Mouse (Mus musculus) MEL (cell line): ENCODE measurements around the gene Erich6b. TPM values are rescaled to one million over a fixed set of nuclear protein-coding genes. Genes with fewer than 3 reads are reported as not detected.

Experiments
- DNase-seq: peaks from one replicate; pipeline ENCODE4 v3.0.0; 2011; ENCODE audit warnings: low read depth, low spot score
- H3K27ac ChIP-seq: 2 replicates; pipeline ENCODE4 v1.5.1; 2012; ENCODE audit warnings: low read depth, mild to moderate bottlenecking, control low read depth, low read length, moderate library complexity; ENCODE audit not compliant: control insufficient read depth
- H3K27me3 ChIP-seq, 2 experiments: fragments of 150-350 bp in 1 of 2; sonication (generic) in 1 of 2; 2 replicates each; pipeline ENCODE4 v1.6.1; 2012; ENCODE audit warnings: low read length in 2 of 2, mild to moderate bottlenecking in 2 of 2, improper control_type of control experiment in 1 of 2, moderate library complexity in 1 of 2; ENCODE audit not compliant: insufficient read depth in 2 of 2, control insufficient read depth in 1 of 2
- H3K36me3 ChIP-seq, 2 experiments: 2 replicates each; pipeline ENCODE4 v1.6.1; 2012 to 2014; ENCODE audit warnings: low read length in 2 of 2, improper control_type of control experiment in 1 of 2, inconsistent platforms in 1 of 2, mild to moderate bottlenecking in 1 of 2; ENCODE audit not compliant: insufficient read depth in 2 of 2, control insufficient read depth in 1 of 2
- H3K4me1 ChIP-seq, 2 experiments: fragments of 150-350 bp in 1 of 2; sonication (generic) in 1 of 2; 2 replicates each; pipeline ENCODE4 v1.6.1; 2012; ENCODE audit warnings: low read length in 2 of 2, improper control_type of control experiment in 1 of 2, mild to moderate bottlenecking in 1 of 2; ENCODE audit not compliant: insufficient read depth in 2 of 2, control insufficient read depth in 1 of 2
- H3K4me3 ChIP-seq, 2 experiments: fragments of 150-350 bp in 1 of 2; sonication (generic) in 1 of 2; 2 replicates each; pipeline ENCODE4 v1.5.1; 2012; ENCODE audit warnings: low read depth in 2 of 2, low read length in 2 of 2, mild to moderate bottlenecking in 2 of 2, moderate library complexity in 2 of 2, control low read depth in 1 of 2, improper control_type of control experiment in 1 of 2; ENCODE audit not compliant: control insufficient read depth in 1 of 2, insufficient read depth in 1 of 2
- H3K79me2 ChIP-seq: 2 replicates; pipeline ENCODE4 v1.6.1; 2012; ENCODE audit warnings: mild to moderate bottlenecking, low read length, moderate library complexity; ENCODE audit not compliant: control insufficient read depth, poor library complexity, insufficient read depth
- H3K9ac ChIP-seq: 2 replicates; pipeline ENCODE4 v1.6.1; 2012; ENCODE audit warnings: low read depth, mild to moderate bottlenecking, control low read depth, low read length, moderate library complexity; ENCODE audit not compliant: control insufficient read depth, poor library complexity, severe bottlenecking
- H3K9me3 ChIP-seq: fragments of 150-350 bp; sonication (generic); replicated peaks from 2 replicates; pipeline ENCODE4 v1.6.1; 2012; ENCODE audit warnings: mild to moderate bottlenecking, low read length, improper control_type of control experiment, moderate library complexity; ENCODE audit not compliant: insufficient read depth
- CTCF ChIP-seq, 3 experiments: IDR thresholded peaks in 2 of 3; conservative IDR thresholded peaks in 1 of 3; 2 replicates each; pipeline ENCODE4 v1.5.1; 2011 to 2012; ENCODE audit warnings: low read length in 3 of 3, low read depth in 2 of 3, mild to moderate bottlenecking in 2 of 3, improper control_type of control experiment in 1 of 3, inconsistent platforms in 1 of 3, mixed read lengths in 1 of 3, moderate library complexity in 1 of 3; ENCODE audit not compliant: control insufficient read depth in 1 of 3, insufficient read depth in 1 of 3, poor library complexity in 1 of 3, severe bottlenecking in 1 of 3
- MAX ChIP-seq: IDR thresholded peaks from 2 replicates; pipeline ENCODE4 v1.6.1; 2011; ENCODE audit warnings: low read length, improper control_type of control experiment
- MAZ ChIP-seq: IDR thresholded peaks from 2 replicates; pipeline ENCODE4 v1.6.1; 2012; ENCODE audit warnings: low read depth, mild to moderate bottlenecking, inconsistent platforms, low read length, improper control_type of control experiment
- MYB ChIP-seq: IDR thresholded peaks from 2 replicates; pipeline ENCODE4 v1.6.1; 2011; ENCODE audit warnings: mild to moderate bottlenecking, low read depth, low read length, improper control_type of control experiment
- POLR2A ChIP-seq, 2 experiments: IDR thresholded peaks; 2 replicates each; pipeline ENCODE4 v1.6.1; 2011 to 2012; ENCODE audit warnings: low read length in 2 of 2, mild to moderate bottlenecking in 2 of 2, control low read depth in 1 of 2, improper control_type of control experiment in 1 of 2, low read depth in 1 of 2, moderate library complexity in 1 of 2; ENCODE audit not compliant: control insufficient read depth in 1 of 2, insufficient read depth in 1 of 2, poor library complexity in 1 of 2
- POLR2AphosphoS2 ChIP-seq: IDR thresholded peaks from 2 replicates; pipeline ENCODE4 v1.6.1; 2011; ENCODE audit warnings: low read length, improper control_type of control experiment
- RAD21 ChIP-seq: IDR thresholded peaks from 2 replicates; pipeline ENCODE4 v1.6.1; 2011; ENCODE audit warnings: mild to moderate bottlenecking, low read depth, low read length, improper control_type of control experiment
- SMC3 ChIP-seq: IDR thresholded peaks from 2 replicates; pipeline ENCODE4 v1.6.1; 2011; ENCODE audit warnings: low read depth, low read length, improper control_type of control experiment
- TBP ChIP-seq: IDR thresholded peaks from 2 replicates; pipeline ENCODE4 v1.8.0; 2011; ENCODE audit warnings: low read depth, low read length, improper control_type of control experiment
- USF1 ChIP-seq: IDR thresholded peaks from 2 replicates; pipeline ENCODE4 v1.6.1; 2014; ENCODE audit warnings: low read depth, mild to moderate bottlenecking, inconsistent platforms, low read length, improper control_type of control experiment, moderate library complexity
- ZNF384 ChIP-seq: IDR thresholded peaks from 2 replicates; pipeline ENCODE4 v1.6.1; 2012; ENCODE audit warnings: low read depth, mild to moderate bottlenecking, inconsistent platforms, low read length, improper control_type of control experiment
- polyA plus RNA-seq, 2 experiments: library from polyadenylated mRNA; stranded (reverse) in 1 of 2; unstranded in 1 of 2; fragments of >175 nt in 1 of 2; fragments of >200 nt in 1 of 2; gene quantifications; 2 replicates each; pipeline versions ENCODE4 v1.2.1 to v1.2.4; 2012; ENCODE audit warnings: low replicate concordance in 2 of 2, low read depth in 1 of 2; ENCODE audit not compliant: insufficient read length in 2 of 2, insufficient read depth in 1 of 2, missing spikeins in 1 of 2
- total RNA-seq: library from RNA; depleted of rRNA; stranded (reverse); fragments of 300-350 nt; gene quantifications from 2 replicates; pipeline ENCODE4 v1.2.3, GENCODE M21; 2012; rRNA removed

The Erich6b gene
- total and polyA plus RNA-seq, 3 experiments: not detected

DNA sequence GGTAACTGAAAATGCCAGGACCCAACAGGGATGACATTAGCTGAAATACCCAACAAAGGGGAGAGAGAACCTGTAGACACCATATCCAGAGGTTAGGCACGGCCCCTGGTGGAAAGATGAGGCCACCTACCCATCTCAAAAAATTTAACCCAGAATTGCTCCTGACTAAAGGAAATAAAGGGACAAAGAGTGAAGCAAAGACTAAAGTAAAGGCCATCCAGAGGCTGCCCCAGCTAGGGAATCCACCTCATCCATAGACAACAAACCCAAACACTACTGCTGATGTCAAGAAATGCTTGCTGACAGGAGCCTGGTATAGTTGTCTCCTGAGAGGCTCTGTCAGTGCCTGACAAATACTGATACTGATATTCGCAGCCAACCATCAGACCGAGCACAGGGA lies 69.7 kb downstream of the Erich6b start:
- TF ChIP-seq USF1: no peak
- H3K36me3 ChIP-seq: peaks cover 0 to 32% of the 10 kb centered on the region in 2 experiments; a peak in 2 of 4 replicates

DNA sequence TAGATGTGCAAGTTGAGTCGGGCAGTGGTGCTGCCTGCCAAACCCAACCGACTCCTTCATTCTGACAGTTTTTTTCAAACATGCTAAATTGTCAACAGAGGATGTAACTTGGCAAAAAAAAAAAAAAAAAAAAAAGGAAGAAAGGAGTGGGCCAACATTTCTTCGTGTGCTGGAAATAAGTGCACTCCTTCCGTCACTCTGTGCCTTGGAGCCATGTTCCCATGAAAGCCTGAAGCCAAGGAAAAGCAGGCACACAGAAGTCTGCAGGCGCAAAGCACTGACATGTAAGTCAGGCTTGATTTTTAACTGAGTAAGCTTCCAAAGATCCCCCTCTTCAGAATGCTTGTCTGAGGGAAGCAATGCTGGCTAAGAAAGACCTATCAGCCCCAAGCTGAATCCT lies 70.6 kb downstream of the Erich6b start:
- H3K79me2 ChIP-seq: no peaks in the 10 kb centered on the region
- no peak overlapping the region for H3K4me3 ChIP-seq
- no peaks in the 10 kb centered on the region for H3K4me1 ChIP-seq
- no peak overlapping the region for H3K27ac ChIP-seq
- H3K9me3 ChIP-seq: no peaks in the 10 kb centered on the region
- TF ChIP-seq MYB: no peak
- no peak for TF ChIP-seq POLR2AphosphoS2
- TF ChIP-seq SMC3: no peak
- TF ChIP-seq ZNF384: 0 out of 2 replicates have a peak, but pooled peaks have one; percentile 28
- peaks cover 0 to 32% of the 10 kb centered on the region in 2 experiments; a peak in 2 of 4 replicates for H3K36me3 ChIP-seq
- no peak for DNase-seq
- H3K27me3 ChIP-seq: no peaks in the 10 kb centered on the region
- H3K9ac ChIP-seq: no peak overlapping the region

More for the DNA sequence above, 69.7 kb downstream of the Erich6b start:
- Histone ChIP-seq H3K4me1 (no peaks in the 10 kb centered on the region), H3K27ac (no peak overlapping the region), H3K9me3 (no peaks in the 10 kb centered on the region), H3K79me2 (no peaks in the 10 kb centered on the region), H3K9ac (no peak overlapping the region), H3K4me3 (no peak overlapping the region), H3K27me3 (no peaks in the 10 kb centered on the region)
- DNase-seq: no peak

DNA sequence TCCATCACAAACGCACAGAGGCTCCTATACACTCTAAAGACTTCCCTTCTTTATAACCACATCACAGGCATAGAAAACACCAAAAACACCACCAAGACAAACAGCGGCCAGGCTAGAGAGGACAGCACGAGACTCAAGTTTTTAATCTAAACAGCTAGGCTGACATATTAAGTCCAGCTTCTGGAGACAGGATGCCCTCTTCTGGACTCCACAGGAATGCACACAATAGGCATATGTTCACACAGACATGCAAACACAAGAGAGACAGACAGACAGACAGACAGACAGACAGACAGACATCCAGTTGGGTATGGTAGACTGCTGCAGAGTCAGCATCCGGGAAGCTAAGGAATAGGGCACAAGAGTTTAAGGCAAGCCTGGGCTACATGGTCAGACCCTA lies 71.6 kb downstream of the Erich6b start:
- DNase-seq: peak; percentile 21
- no peaks in the 10 kb centered on the region for H3K9me3 ChIP-seq
- H3K27me3 ChIP-seq: no peaks in the 10 kb centered on the region
- no peak overlapping the region for H3K4me3 ChIP-seq
- H3K27ac ChIP-seq: no peak overlapping the region
- H3K9ac ChIP-seq: no peak overlapping the region
- H3K4me1 ChIP-seq: no peaks in the 10 kb centered on the region
- H3K79me2 ChIP-seq: no peaks in the 10 kb centered on the region
- H3K36me3 ChIP-seq: peaks cover 0 to 32% of the 10 kb centered on the region in 2 experiments; a peak in 2 of 4 replicates
- TF ChIP-seq SMC3 (0 out of 2 replicates have a peak, but pooled peaks have one; percentile 20), CTCF (IDR thresholded peaks at IDR 0.05 in 2 of 3, conservative IDR thresholded peaks at IDR 0.05 in 1 of 3; ENCODE audit: control insufficient read depth in 1 of 3, insufficient read depth in 1 of 3, low read depth in 2 of 3, low read length in 3 of 3, poor library complexity in 1 of 3, severe bottlenecking in 1 of 3) (peak in 1 of 3 experiments; percentile 30; a peak in 2 of 6 replicates), POLR2A (IDR thresholded peaks at IDR 0.05; ENCODE audit: control insufficient read depth in 1 of 2, insufficient read depth in 1 of 2, low read depth in 1 of 2, low read length in 2 of 2, poor library complexity in 1 of 2) (no peak), RAD21 (peak; percentile 7)

DNA sequence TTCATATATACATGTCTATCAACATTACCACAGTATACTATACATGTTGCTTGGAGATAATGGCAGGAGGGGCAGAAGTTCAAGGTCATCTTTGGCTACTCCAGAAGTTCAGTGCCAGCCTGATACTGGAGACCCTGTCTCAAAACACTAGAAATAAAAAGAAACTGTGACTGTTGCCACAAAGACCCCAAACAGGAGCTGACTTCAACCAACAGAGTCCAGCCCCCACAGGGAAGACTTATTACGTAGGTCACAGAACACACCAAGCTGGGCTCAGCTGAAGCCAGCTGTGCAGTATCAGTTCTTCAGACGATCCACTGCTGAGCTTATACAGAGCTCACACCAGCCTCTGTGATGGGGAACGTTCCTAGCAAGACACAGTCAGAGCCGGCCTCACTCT lies 74.4 kb downstream of the Erich6b start:
- Histone ChIP-seq H3K4me3 (no peak overlapping the region), H3K27me3 (no peaks in the 10 kb centered on the region), H3K9me3 (no peaks in the 10 kb centered on the region), H3K9ac (no peak overlapping the region), H3K27ac (no peak overlapping the region), H3K4me1 (no peaks in the 10 kb centered on the region), H3K79me2 (no peaks in the 10 kb centered on the region), H3K36me3 (peaks cover 0 to 33% of the 10 kb centered on the region in 2 experiments; a peak in 2 of 4 replicates)
- DNase-seq: no peak
- TF ChIP-seq USF1 (no peak), TBP (no peak), MAX (no peak), MAZ (no peak)

Other genes starting within 250 kb of the Erich6b start
- 0.04 and 0.07 TPM in 2 replicates for gene Siah3, start 186.3 kb upstream of the Erich6b start, total RNA-seq
- gene Siah3, start 186.3 kb upstream of the Erich6b start, polyA plus RNA-seq: under 1 TPM in 1 of 2 experiments, not detected in 1; 0.29 TPM
- not detected in 2 replicates for gene Spert, start 49.1 kb upstream of the Erich6b start, total RNA-seq
- gene Spert, start 49.1 kb upstream of the Erich6b start, polyA plus RNA-seq: under 1 TPM in 1 of 2 experiments, not detected in 1; 0.04 TPM
- gene Cog3, start 112.3 kb downstream of the Erich6b start, total RNA-seq: 15.3 and 16.7 TPM in 2 replicates
- 10 to 100 TPM; 15.3 to 46.1 TPM for gene Cog3, start 112.3 kb downstream of the Erich6b start, polyA plus RNA-seq
- 20.3 and 25.9 TPM in 2 replicates for gene Slc25a30, start 144.8 kb downstream of the Erich6b start, total RNA-seq
- gene Slc25a30, start 144.8 kb downstream of the Erich6b start, polyA plus RNA-seq: 10 to 100 TPM in 1 of 2 experiments, not detected in 1; 24.0 TPM
- gene Tpt1, start 202.8 kb downstream of the Erich6b start, total RNA-seq: 652 and 695 TPM in 2 replicates
- gene Tpt1, start 202.8 kb downstream of the Erich6b start, polyA plus RNA-seq: 1,000 to 10,000 TPM in 1 of 2 experiments, 100 to 1,000 TPM in 1; 817 to 1,342 TPM